Mouse (Mus musculus): ENCODE measurements around the gene Mrtfb.

DNA sequence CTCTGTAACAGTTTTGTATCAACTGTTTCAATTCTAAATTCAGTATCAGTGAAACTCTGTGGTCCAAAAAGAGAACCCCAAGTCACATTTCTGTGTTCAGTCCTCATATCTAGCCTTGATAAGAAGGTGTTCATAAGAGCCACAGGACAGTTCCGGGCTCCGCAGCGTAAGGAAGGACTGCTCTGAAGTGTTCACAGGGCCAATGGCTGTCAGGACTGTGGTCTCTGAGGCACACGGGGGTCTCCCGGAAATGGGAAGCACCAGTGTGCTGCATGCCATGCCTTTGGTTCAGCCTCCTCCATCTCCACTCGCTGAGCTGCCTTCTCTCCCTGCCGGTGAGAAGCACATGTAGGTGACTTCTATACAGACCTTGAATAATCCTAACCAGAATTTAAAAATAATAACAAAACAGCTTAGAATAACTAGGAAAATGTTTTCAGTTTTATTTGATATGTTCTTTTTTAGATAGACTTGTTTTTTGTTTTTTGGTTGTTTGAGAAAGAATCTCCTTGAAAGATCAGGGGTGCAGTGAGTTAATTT is 120.7 kb downstream of the Mrtfb start:
- TF ChIP-seq GATA1 (IDR thresholded peaks at IDR 0.05; ENCODE audit: borderline replicate concordance, low read length) = no peak
- no peak for TF ChIP-seq FLI1 (IDR thresholded peaks at IDR 0.05; ENCODE audit: low read length)

All from megakaryocyte, embryonic 14.5 days (primary cell).